Mouse (Mus musculus): Measurements from ENCODE around the gene St7.

GRCm38 (mm10) chr6:17749596-17749995, 56.9 kb downstream of the St7 start:
- no peak for TF ChIP-seq CTCF (IDR thresholded peaks at IDR 0.05; ENCODE audit: low read depth)
- TF ChIP-seq EP300 (IDR thresholded peaks at IDR 0.05; ENCODE audit: low read depth): no peak
